Mouse (Mus musculus): ENCODE measurements around the gene Adamts12. TPM values are rescaled to one million over a fixed set of nuclear protein-coding genes. Genes with fewer than 3 reads are reported as not detected.

Gene Adamts12
- total RNA-seq (2021) = 1 to 10 TPM; 2.3 TPM
- long read RNA-seq, experiment 1 = 0 reads
- long read RNA-seq, experiment 2, partial matches to known transcripts = 1 of 1 reads
- long read RNA-seq, experiment 2, other reads (novel, unspliced or antisense) = 0 of 1 reads

GRCm38 (mm10) chr15:11064558-11065411 is at the start of gene Adamts12:
Gene Adamts12 (plus strand): TSS chr15:11064790.
- intact Hi-C loops (cut with DNase I) = no loop called here
- no peak for DNase-seq (ENCODE audit: low spot score in 2 of 2)

- DNase-seq (ENCODE audit: low spot score in 2 of 2) = no peak
- intact Hi-C loops (cut with DNase I) = no loop called here
These were observed 49.7 kb upstream of the Adamts12 start for GRCm38 (mm10) chr15:11014931-11015330.

- no peak for DNase-seq (ENCODE audit: low spot score in 2 of 2)
- intact Hi-C loops (cut with DNase I) = no loop called here
These were observed 37.6 kb upstream of the Adamts12 start for GRCm38 (mm10) chr15:11026801-11027561.

GRCm38 (mm10) chr15:11030188-11030587 is 34.4 kb upstream of the Adamts12 start:
- DNase-seq (ENCODE audit: low spot score in 2 of 2) = no peak
- intact Hi-C loops (cut with DNase I) = loop anchor here (10.0 kb wide), 1 partner anchor 935 kb away; no protein-coding TSS in a partner anchor

GRCm38 (mm10) chr15:11035947-11036474 is 28.6 kb upstream of the Adamts12 start:
- DNase-seq (ENCODE audit: low spot score in 2 of 2) = peak in 1 of 2 experiments; percentile 15
- intact Hi-C loops (cut with DNase I) = loop anchor here (2.0 to 10.0 kb wide), 3 partner anchors 115 to 929 kb away; no protein-coding TSS in a partner anchor

GRCm38 (mm10) chr15:11036535-11037375 is 27.8 kb upstream of the Adamts12 start:
- peak in 1 of 2 experiments; percentile 19 for DNase-seq (ENCODE audit: low spot score in 2 of 2)
- intact Hi-C loops (cut with DNase I) = loop anchor here (2.0 to 10.0 kb wide), 3 partner anchors 116 to 928 kb away; no protein-coding TSS in a partner anchor

- intact Hi-C loops (cut with DNase I) = loop anchor here (2.0 to 10.0 kb wide), 3 partner anchors 117 to 927 kb away; no protein-coding TSS in a partner anchor
These were observed 27.3 kb upstream of the Adamts12 start for GRCm38 (mm10) chr15:11037376-11037695.

GRCm38 (mm10) chr15:11037711-11038110 is 26.9 kb upstream of the Adamts12 start, which contains the start of gene Rxfp3:
Gene Rxfp3 (minus strand): TSS chr15:11037991.
- DNase-seq (ENCODE audit: low spot score in 2 of 2) = peak in 1 of 2 experiments; percentile 11
- intact Hi-C loops (cut with DNase I) = loop anchor here (2.0 to 10.0 kb wide), 4 partner anchors 117 to 927 kb away; no protein-coding TSS in a partner anchor

More at GRCm38 (mm10) chr15:11037376-11037695, 27.3 kb upstream of the Adamts12 start:
- no peak for DNase-seq (ENCODE audit: low spot score in 2 of 2)

- DNase-seq (ENCODE audit: low spot score in 2 of 2) = peak; percentile 31 to 65
- intact Hi-C loops (cut with DNase I) = loop anchor here (2.0 to 10.0 kb wide), 3 partner anchors 284 to 926 kb away; no protein-coding TSS in a partner anchor
These were observed 26.1 kb upstream of the Adamts12 start for GRCm38 (mm10) chr15:11038476-11038875.

- intact Hi-C loops (cut with DNase I) = no loop called here
- no peak for DNase-seq (ENCODE audit: low spot score in 2 of 2)
These were observed 24.5 kb upstream of the Adamts12 start for GRCm38 (mm10) chr15:11040067-11040466.

GRCm38 (mm10) chr15:11041229-11041628 is 23.4 kb upstream of the Adamts12 start:
- no peak for DNase-seq (ENCODE audit: low spot score in 2 of 2)

GRCm38 (mm10) chr15:11042828-11043227 is 21.8 kb upstream of the Adamts12 start:
- no peak for DNase-seq (ENCODE audit: low spot score in 2 of 2)

More at GRCm38 (mm10) chr15:11041229-11041628, 23.4 kb upstream of the Adamts12 start:
- intact Hi-C loops (cut with DNase I) = no loop called here

GRCm38 (mm10) chr15:11053678-11054439 is 10.7 kb upstream of the Adamts12 start:
- no peak for DNase-seq (ENCODE audit: low spot score in 2 of 2)
- intact Hi-C loops (cut with DNase I) = no loop called here

More at GRCm38 (mm10) chr15:11042828-11043227, 21.8 kb upstream of the Adamts12 start:
- intact Hi-C loops (cut with DNase I) = no loop called here

GRCm38 (mm10) chr15:11054440-11055080 is 10.0 kb upstream of the Adamts12 start:
- intact Hi-C loops (cut with DNase I) = no loop called here
- no peak for DNase-seq (ENCODE audit: low spot score in 2 of 2)

- intact Hi-C loops (cut with DNase I) = no loop called here
- DNase-seq (ENCODE audit: low spot score in 2 of 2) = no peak
These were observed 1.7 kb upstream of the Adamts12 start for GRCm38 (mm10) chr15:11062903-11063302.

- intact Hi-C loops (cut with DNase I) = no loop called here
- no peak for DNase-seq (ENCODE audit: low spot score in 2 of 2)
These were observed 431 bp upstream of the Adamts12 start for GRCm38 (mm10) chr15:11064160-11064557.

GRCm38 (mm10) chr15:11065528-11066171 is 1.1 kb downstream of the Adamts12 start:
- intact Hi-C loops (cut with DNase I) = no loop called here
- DNase-seq (ENCODE audit: low spot score in 2 of 2) = no peak

Measured in left cerebral cortex, postnatal 14 days (tissue).